Mouse (Mus musculus): ENCODE data around the gene Txndc11. TPM values are rescaled to one million over a fixed set of nuclear protein-coding genes. Genes with fewer than 3 reads are reported as not detected.

The Txndc11 gene
- polyA plus RNA-seq, 1 experiment from 2014 or later, result 27.9 TPM

- Histone ChIP-seq H3K36me3 (no peaks in the 10 kb centered on the region), H3K27me3 (no peaks in the 10 kb centered on the region), H3K4me3 (no peak overlapping the region), H3K9ac (no peak overlapping the region), H3K4me1 (replicated peaks) (no peaks in the 10 kb centered on the region), H3K9me3 (no peaks in the 10 kb centered on the region), H3K27ac (no peak overlapping the region), H3K4me2 (no peak overlapping the region)
- ATAC-seq (ENCODE audit: low FRiP score), result no peak
- WGBS, result 77% methylated on average over 7 of the region's 7 CpGs
These were observed 106.2 kb downstream of the Txndc11 start for GRCm38 (mm10) chr16:11028206-11028605.

Small RNA genes within 50 kb of the gene (microRNA-seq; reads per million reads assigned to microRNA genes)
- 101 reads per million, percentile 49 among the genes with 10 or more reads in this experiment for gene Gm23935

Other genes starting within 250 kb of the Txndc11 start
- 145 TPM in 2 replicates for gene Snn, start 73.7 kb downstream of the Txndc11 start, polyA plus RNA-seq (2015; fragmentation: Nextera tagmentation; extraction: Ambion mirVana)
- 36.4 and 40.6 TPM in 2 replicates for gene Litaf, start 68.5 kb downstream of the Txndc11 start, polyA plus RNA-seq (2015; fragmentation: Nextera tagmentation; extraction: Ambion mirVana)
- 77.1 and 84.1 TPM in 2 replicates for gene Zc3h7a, start 41.7 kb upstream of the Txndc11 start, polyA plus RNA-seq (2015; fragmentation: Nextera tagmentation; extraction: Ambion mirVana)
- gene Rsl1d1, start 68.7 kb upstream of the Txndc11 start, polyA plus RNA-seq (2015; fragmentation: Nextera tagmentation; extraction: Ambion mirVana), result 144 and 151 TPM in 2 replicates
- gene Gspt1, start 119.7 kb upstream of the Txndc11 start, polyA plus RNA-seq (2015; fragmentation: Nextera tagmentation; extraction: Ambion mirVana), result 50.2 and 52.2 TPM in 2 replicates
- not detected in 2 replicates for gene Tnfrsf17, start 179.2 kb upstream of the Txndc11 start, polyA plus RNA-seq (2015; fragmentation: Nextera tagmentation; extraction: Ambion mirVana)
- gene Snx29, start 188.3 kb upstream of the Txndc11 start, polyA plus RNA-seq (2015; fragmentation: Nextera tagmentation; extraction: Ambion mirVana), result 20.9 and 22.7 TPM in 2 replicates